Mouse (Mus musculus) spleen, postnatal 14 days (tissue): Measurements from ENCODE around the gene Tomm34.
A peak's percentile ranks its signal among the peaks of the same experiment; 100 is the strongest.

Source experiments
- DNase-seq, 2 experiments: peaks; one replicate each; pipeline ENCODE4 v3.0.0; 2021 to 2022; ENCODE audit warnings: low spot score in 2 of 2

The Tomm34 gene

GRCm38 (mm10) chr2:164010944-164011343 is 60.0 kb downstream of the Tomm34 start:
- DNase-seq, result no peak

GRCm38 (mm10) chr2:164010496-164010895 is 60.5 kb downstream of the Tomm34 start:
- no peak for DNase-seq

GRCm38 (mm10) chr2:164009227-164009626 is 61.7 kb downstream of the Tomm34 start:
- no peak for DNase-seq

GRCm38 (mm10) chr2:164007987-164008545 is 62.9 kb downstream of the Tomm34 start:
- no peak for DNase-seq

GRCm38 (mm10) chr2:164007547-164007946 is 63.4 kb downstream of the Tomm34 start:
- no peak for DNase-seq

GRCm38 (mm10) chr2:164006932-164007331 is 64.0 kb downstream of the Tomm34 start:
- DNase-seq, result peak in 1 of 2 experiments; percentile 22

GRCm38 (mm10) chr2:164004503-164004902 is 66.5 kb downstream of the Tomm34 start:
- no peak for DNase-seq
